Mouse (Mus musculus): ENCODE results near the gene Ripor3.
A peak's percentile ranks its signal among the peaks of the same experiment; 100 is the strongest.

The Ripor3 gene

DNA sequence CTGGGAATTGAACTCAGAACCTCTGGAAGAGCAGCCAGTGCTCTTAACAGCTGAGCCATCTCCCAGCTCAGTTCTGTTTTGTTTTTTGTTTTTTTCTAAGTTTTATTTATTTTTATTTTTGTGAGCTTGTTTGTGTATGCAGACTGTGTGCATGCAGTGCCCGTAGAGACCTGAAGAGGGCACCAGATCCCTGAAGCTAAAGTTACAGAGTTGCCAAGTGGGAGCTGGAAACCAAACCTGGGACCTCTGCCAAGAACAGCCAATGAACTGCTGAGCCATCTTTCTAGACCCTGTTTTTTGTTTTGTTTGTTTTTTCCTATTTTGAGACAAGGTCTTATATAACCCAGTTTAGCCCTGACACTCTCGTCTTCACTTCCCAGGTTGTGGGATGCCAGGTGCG, 18.0 kb upstream of the Ripor3 start:
- no peak for DNase-seq (ENCODE audit: low spot score)

DNA sequence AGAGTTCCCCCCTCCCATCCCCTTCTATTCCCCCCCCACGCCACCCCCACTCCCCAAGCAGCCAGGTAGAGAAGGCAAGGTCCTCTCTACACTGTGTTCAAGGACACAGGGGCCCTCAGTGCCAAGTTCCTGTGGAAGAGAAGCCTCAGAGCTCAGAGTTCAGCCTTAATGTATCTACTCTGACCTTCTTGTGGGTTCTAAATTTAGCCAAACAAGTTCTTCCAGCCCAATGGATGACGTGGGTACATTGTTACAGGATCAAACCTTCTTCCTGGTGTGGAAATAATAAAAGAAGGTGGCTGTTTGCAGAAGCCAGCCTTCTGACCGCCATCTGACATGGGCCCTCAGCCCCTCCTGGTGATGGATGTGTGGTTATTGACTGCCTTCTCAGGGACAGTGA, 16.0 kb upstream of the Ripor3 start:
- DNase-seq (ENCODE audit: low spot score), result no peak

- DNase-seq (ENCODE audit: low spot score), result no peak
Measured at GRCm38 (mm10) chr2:168025882-168026281, 15.5 kb upstream of the Ripor3 start.

- no peak for DNase-seq (ENCODE audit: low spot score)
Measured at GRCm38 (mm10) chr2:168025174-168025573, 14.8 kb upstream of the Ripor3 start.

DNA sequence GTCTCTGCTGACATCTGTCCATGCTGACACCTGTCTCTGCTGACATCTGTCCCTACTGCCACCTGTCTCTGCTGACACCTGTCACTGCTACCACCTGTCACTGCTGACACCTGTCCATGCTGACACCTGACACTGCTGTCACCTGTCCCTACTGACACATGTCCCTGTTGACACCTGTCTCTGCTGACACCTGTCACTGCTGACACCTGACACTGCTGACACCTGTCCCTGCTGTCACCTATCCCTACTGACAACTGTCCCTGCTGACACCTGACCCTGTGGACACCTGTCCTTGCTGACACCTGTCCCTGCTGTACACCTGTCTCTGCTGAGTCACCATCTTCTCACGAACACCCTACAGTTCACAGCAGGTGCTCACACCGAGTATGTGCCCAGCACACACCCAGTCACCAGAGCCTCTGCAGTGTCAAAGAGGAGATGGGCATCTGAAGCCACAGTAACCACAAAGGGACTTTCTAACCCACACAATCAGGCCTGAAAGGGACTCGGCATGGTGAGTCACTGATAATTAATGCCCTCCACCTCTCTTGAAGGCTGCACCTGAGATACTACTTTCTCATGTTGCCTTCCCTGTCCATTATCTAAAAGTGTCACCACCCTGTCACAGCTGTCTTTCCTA, 13.5 kb upstream of the Ripor3 start:
- no peak for DNase-seq (ENCODE audit: low spot score)

DNA sequence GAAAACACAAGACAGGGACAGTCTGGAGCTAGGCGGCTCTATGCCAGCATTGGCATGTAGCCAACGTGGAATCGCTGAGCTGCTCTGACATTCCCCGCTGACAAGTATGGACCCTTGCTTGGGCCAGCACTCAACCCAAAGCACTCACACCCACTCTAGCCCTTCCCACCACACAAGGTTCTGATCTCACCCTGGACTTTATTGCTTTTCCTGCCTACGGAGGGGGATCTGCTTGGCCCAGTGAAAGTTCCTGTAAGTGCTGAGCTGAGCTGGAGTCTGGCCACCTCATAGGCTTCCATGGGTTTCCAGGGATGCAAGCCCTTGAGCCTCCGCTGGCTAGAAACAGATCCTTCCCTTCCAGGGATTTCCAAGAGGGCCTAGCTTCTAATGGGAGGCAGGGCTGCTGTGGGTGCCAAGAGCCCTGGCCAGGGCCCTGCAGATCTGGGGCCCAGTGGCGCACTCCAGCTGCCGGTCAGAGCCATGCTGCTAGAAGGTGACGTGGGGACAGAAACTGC, 8.8 kb upstream of the Ripor3 start:
- peak; percentile 51 for DNase-seq (ENCODE audit: low spot score)

DNA sequence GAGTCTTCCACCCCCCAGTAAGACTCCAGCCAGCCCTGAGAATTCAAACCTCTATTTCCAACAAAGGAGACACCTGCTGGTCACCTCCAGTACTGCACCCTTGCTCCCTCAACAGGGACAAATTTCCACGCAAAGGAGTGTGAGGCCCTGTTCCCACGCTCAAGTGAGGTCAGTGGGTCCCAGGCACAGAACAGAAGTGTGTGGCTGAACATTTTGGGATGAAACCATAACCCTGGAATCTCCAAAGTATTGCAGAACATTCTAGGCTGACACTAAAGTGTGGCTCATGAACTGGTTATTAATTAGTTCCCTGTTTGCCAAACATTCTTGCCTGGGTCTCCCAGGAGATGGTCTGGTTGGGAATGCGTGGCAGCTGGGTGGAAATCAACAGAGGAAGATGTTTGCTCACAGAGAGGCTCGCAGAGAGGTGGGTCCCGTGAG, 6.6 kb upstream of the Ripor3 start:
- DNase-seq (ENCODE audit: low spot score), result peak; percentile 57

DNA sequence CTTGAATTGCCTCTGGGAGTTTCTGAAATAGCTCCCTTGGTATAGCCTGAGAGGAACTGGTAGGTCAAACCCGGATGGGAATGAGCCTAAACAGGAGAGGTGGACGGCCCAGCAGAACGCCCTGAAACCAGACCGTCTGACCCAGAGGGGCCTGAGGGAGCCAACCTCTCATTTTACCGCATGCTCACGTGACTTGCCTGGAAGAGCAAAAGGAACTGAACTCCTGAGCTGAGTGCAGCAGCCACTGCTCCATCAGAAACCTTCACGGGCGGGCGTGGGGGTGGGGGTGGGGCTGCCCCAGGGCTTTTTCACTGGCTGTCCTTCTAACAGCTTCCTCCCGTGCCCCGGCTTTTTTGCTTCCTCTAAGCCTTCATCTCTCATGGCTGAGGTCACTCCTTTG, 475 bp upstream of the Ripor3 start:
- DNase-seq (ENCODE audit: low spot score), result no peak

- DNase-seq (ENCODE audit: low spot score), result no peak
Measured at GRCm38 (mm10) chr2:168008132-168008531, 2.3 kb downstream of the Ripor3 start.

GRCm38 (mm10) chr2:168006489-168006888, 3.9 kb downstream of the Ripor3 start:
- no peak for DNase-seq (ENCODE audit: low spot score)

- no peak for DNase-seq (ENCODE audit: low spot score)
Measured at GRCm38 (mm10) chr2:168005616-168006015, 4.8 kb downstream of the Ripor3 start.

- DNase-seq (ENCODE audit: low spot score), result no peak
Measured at GRCm38 (mm10) chr2:168005005-168005404, 5.4 kb downstream of the Ripor3 start.

- no peak for DNase-seq (ENCODE audit: low spot score)
Measured at GRCm38 (mm10) chr2:168004369-168004768, 6.0 kb downstream of the Ripor3 start.

- no peak for DNase-seq (ENCODE audit: low spot score)
Measured at GRCm38 (mm10) chr2:168003431-168003830, 7.0 kb downstream of the Ripor3 start.

DNA sequence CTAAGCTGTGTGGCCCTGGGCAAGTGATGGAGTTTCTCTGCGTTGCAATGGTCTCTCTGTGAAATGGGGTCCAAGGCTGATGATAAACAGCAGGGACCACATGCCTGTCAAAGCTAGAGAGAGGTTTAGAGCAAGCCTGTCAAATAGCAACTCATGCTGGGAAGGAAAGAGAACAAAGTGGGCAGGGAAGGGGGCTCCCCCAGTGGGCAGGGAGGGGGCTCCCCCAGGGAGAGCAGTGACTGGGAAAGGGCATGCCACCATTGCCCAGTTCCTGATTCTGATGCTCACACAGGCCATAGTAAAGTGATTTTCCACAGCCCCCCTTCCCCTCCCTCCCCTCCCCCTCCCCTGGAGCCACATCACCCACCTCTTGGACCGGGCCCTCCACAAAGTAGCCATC, 7.5 kb downstream of the Ripor3 start:
- no peak for DNase-seq (ENCODE audit: low spot score)

DNA sequence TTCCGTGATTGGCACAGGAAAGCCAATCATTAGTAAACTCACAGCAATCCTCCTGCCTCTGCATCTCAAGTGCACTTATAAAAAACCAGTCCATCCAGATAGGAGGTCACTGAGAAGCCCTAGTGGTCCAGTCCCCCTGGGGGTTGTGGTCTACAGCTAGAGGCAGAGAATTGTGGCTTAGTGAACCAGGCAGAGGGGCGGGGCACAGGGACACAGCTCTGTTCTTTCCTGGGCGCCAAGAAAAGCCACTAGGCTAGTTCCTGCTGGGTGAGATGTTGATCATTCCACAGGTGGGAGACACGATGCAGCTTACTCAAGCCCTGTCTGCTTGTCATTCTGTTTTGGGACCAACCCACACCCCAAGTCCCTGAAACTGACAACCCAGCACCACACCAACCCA, 8.2 kb downstream of the Ripor3 start:
- no peak for DNase-seq (ENCODE audit: low spot score)

- DNase-seq (ENCODE audit: low spot score), result no peak
Measured at GRCm38 (mm10) chr2:167999145-167999743, 11.2 kb downstream of the Ripor3 start.

- DNase-seq (ENCODE audit: low spot score), result no peak
Measured at GRCm38 (mm10) chr2:167997562-167997961, 12.9 kb downstream of the Ripor3 start.

DNA sequence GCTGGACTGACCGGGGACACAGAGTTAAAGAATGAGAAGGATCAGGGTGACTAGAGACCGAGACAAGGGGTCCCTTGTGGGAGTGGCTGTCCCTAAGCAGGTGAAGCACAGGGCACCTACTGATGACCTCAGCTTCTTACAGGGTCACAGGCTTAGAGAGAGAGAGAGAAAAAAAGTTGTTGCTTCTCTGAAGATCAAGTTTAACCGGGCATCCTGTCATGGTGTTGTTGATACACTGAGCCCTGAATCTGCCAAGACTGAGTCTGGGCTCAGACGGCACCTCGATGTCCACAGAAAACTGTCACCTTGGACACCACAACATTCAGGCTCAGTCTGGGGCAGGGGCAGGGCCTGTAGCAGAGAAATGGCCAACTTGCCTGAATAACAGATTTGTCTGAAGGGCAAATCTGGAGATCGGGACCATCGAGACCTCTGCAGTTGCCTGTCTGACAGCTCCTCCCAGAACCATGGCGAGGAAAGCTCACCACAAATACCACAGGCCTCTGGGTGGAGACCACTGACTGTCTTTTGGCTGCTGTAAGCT, 13.7 kb downstream of the Ripor3 start:
- DNase-seq (ENCODE audit: low spot score), result no peak

- no peak for DNase-seq (ENCODE audit: low spot score)
Measured at GRCm38 (mm10) chr2:167995870-167996635, 14.4 kb downstream of the Ripor3 start.

DNA sequence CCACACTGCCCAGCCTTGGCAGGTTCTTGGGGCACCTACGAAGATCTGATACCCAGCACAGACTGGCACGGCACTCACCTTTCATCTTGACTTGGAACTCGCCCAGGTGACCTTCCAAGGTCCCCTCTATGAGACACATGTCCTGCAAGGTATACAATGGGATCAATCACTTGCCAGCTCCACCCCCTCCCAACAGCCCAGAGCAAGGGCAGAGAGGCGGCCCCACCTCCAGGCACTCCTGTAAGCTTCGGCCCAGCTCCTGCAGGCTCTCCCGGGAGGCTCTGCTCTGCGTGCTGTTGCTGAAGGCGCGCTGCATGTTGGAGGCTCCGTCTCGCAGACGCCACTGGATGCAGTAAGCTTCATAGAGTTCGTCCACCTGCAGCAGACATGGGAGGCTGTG, 17.2 kb downstream of the Ripor3 start:
- DNase-seq (ENCODE audit: low spot score), result no peak

DNA sequence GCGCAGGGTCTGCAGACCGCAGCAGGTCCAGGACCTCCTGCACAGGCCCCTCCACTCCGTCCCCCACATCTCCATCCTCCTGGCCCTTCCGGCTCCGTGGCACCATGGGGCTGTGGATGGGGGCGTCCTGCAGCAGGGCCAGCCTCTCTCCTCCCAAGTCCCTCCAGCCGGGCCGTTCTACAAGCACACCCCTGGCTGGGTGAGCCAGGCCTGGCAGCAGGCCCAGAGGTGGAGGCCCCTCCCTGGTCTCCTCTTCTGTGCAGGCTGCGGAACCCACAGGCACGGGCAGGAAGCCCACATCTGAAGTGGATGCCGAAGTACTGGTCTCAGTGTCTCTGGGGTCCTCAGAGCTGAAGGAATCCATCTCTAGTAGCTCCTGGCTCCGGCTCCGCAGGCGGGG, 21.1 kb downstream of the Ripor3 start:
- DNase-seq (ENCODE audit: low spot score), result no peak

- DNase-seq (ENCODE audit: low spot score), result no peak
Measured at GRCm38 (mm10) chr2:167987640-167988039, 22.8 kb downstream of the Ripor3 start.

All from urinary bladder, postnatal 10 days (tissue).